Mouse (Mus musculus): ENCODE measurements around the gene Acot4. TPM values are rescaled to one million over a fixed set of nuclear protein-coding genes. Genes with fewer than 3 reads are reported as not detected.
"Not testable (repeated sequence)": the region's sequence is repeated elsewhere in the genome, so short reads cannot be mapped to it uniquely, and the experiment has no call there.

The Acot4 gene
- total and polyA plus RNA-seq, 2 experiments from 2014 or later = 0.55 to 18.2 TPM

GRCm38 (mm10) chr12:83999237-83999636, 38.9 kb upstream of the Acot4 start:
- not testable (repeated sequence) for H3K9me3 ChIP-seq (replicated peaks; ENCODE audit: control insufficient read depth, low read length); H3K4me3 ChIP-seq (ENCODE audit: low read depth, low read length); H3K9ac ChIP-seq (replicated peaks; ENCODE audit: low read depth, low read length); H3K36me3 ChIP-seq (replicated peaks; ENCODE audit: control insufficient read depth, insufficient read depth, low read length); H3K27me3 ChIP-seq (ENCODE audit: control insufficient read depth, insufficient read depth, low read length)
- 20% methylated on average over 8 of the region's 8 CpGs for WGBS
- Histone ChIP-seq H3K27ac (ENCODE audit: low read depth) (peak overlapping the region; percentile 81), H3K4me1 (ENCODE audit: control insufficient read depth, insufficient read depth) (peaks cover 20% of the 10 kb centered on the region), H3K4me2 (ENCODE audit: low read depth, low read length) (0 out of 2 replicates have a peak overlapping the region, but pooled peaks have one; percentile 33)
- peak; percentile 94 for ATAC-seq (ENCODE audit: insufficient read depth, low read depth)
- TF ChIP-seq EP300 (IDR thresholded peaks at IDR 0.05; ENCODE audit: low read depth) = peak; percentile 93
- DNase-seq (ENCODE audit: low spot score) = peak; percentile 90

- Histone ChIP-seq H3K4me1 (ENCODE audit: control insufficient read depth, insufficient read depth) (peaks cover 20% of the 10 kb centered on the region), H3K9ac (replicated peaks; ENCODE audit: low read depth, low read length) (no peak overlapping the region), H3K4me3 (ENCODE audit: low read depth, low read length) (no peak overlapping the region), H3K27ac (ENCODE audit: low read depth) (no peak overlapping the region), H3K9me3 (replicated peaks; ENCODE audit: control insufficient read depth, low read length) (no peaks in the 10 kb centered on the region; the same call in 1 of the 2 replicates), H3K36me3 (replicated peaks; ENCODE audit: control insufficient read depth, insufficient read depth, low read length) (no peaks in the 10 kb centered on the region), H3K27me3 (ENCODE audit: control insufficient read depth, insufficient read depth, low read length) (no peaks in the 10 kb centered on the region), H3K4me2 (ENCODE audit: low read depth, low read length) (no peak overlapping the region)
- TF ChIP-seq EP300 (IDR thresholded peaks at IDR 0.05; ENCODE audit: low read depth) = no peak
- TF ChIP-seq CTCF (IDR thresholded peaks at IDR 0.05; ENCODE audit: low read depth) = no peak
- ATAC-seq (ENCODE audit: insufficient read depth, low read depth) (no peak), DNase-seq (ENCODE audit: low spot score) (no peak)
- 44% methylated on average over 3 of the region's 3 CpGs for WGBS
Measured at GRCm38 (mm10) chr12:84000418-84000817, 37.8 kb upstream of the Acot4 start.

GRCm38 (mm10) chr12:84003866-84004265, 34.3 kb upstream of the Acot4 start:
- H3K36me3 ChIP-seq (replicated peaks; ENCODE audit: control insufficient read depth, insufficient read depth, low read length) = no peaks in the 10 kb centered on the region
- TF ChIP-seq EP300 (IDR thresholded peaks at IDR 0.05; ENCODE audit: low read depth) (no peak), CTCF (IDR thresholded peaks at IDR 0.05; ENCODE audit: low read depth) (no peak)
- ATAC-seq (ENCODE audit: insufficient read depth, low read depth) (no peak), DNase-seq (ENCODE audit: low spot score) (no peak)
- no peaks in the 10 kb centered on the region for H3K27me3 ChIP-seq (ENCODE audit: control insufficient read depth, insufficient read depth, low read length)
- no peak overlapping the region for H3K27ac ChIP-seq (ENCODE audit: low read depth)
- 78% methylated on average over 1 of the region's 1 CpGs for WGBS
- no peak overlapping the region for H3K4me3 ChIP-seq (ENCODE audit: low read depth, low read length)
- no peak overlapping the region for H3K4me2 ChIP-seq (ENCODE audit: low read depth, low read length)
- peaks cover 14% of the 10 kb centered on the region for H3K4me1 ChIP-seq (ENCODE audit: control insufficient read depth, insufficient read depth)
- no peak overlapping the region for H3K9ac ChIP-seq (replicated peaks; ENCODE audit: low read depth, low read length)
- no peaks in the 10 kb centered on the region; the same call in 1 of the 2 replicates for H3K9me3 ChIP-seq (replicated peaks; ENCODE audit: control insufficient read depth, low read length)

GRCm38 (mm10) chr12:84008251-84008650, 29.9 kb upstream of the Acot4 start:
- DNase-seq (ENCODE audit: low spot score) (no peak), ATAC-seq (ENCODE audit: insufficient read depth, low read depth) (no peak)
- H3K36me3 ChIP-seq (replicated peaks; ENCODE audit: control insufficient read depth, insufficient read depth, low read length) = no peaks in the 10 kb centered on the region
- H3K9me3 ChIP-seq (replicated peaks; ENCODE audit: control insufficient read depth, low read length) = no peaks in the 10 kb centered on the region
- no peak overlapping the region for H3K27ac ChIP-seq (ENCODE audit: low read depth)
- H3K9ac ChIP-seq (replicated peaks; ENCODE audit: low read depth, low read length) = no peak overlapping the region
- H3K4me2 ChIP-seq (ENCODE audit: low read depth, low read length) = no peak overlapping the region
- TF ChIP-seq CTCF (IDR thresholded peaks at IDR 0.05; ENCODE audit: low read depth) (no peak), EP300 (IDR thresholded peaks at IDR 0.05; ENCODE audit: low read depth) (no peak)
- no peaks in the 10 kb centered on the region for H3K27me3 ChIP-seq (ENCODE audit: control insufficient read depth, insufficient read depth, low read length)
- WGBS = 91% methylated on average over 11 of the region's 12 CpGs
- peaks cover 15% of the 10 kb centered on the region for H3K4me1 ChIP-seq (ENCODE audit: control insufficient read depth, insufficient read depth)
- no peak overlapping the region for H3K4me3 ChIP-seq (ENCODE audit: low read depth, low read length)

- no peaks in the 10 kb centered on the region for H3K27me3 ChIP-seq (ENCODE audit: control insufficient read depth, insufficient read depth, low read length)
- no peak for DNase-seq (ENCODE audit: low spot score)
- 69% methylated on average over 8 of the region's 8 CpGs for WGBS
- no peaks in the 10 kb centered on the region for H3K36me3 ChIP-seq (replicated peaks; ENCODE audit: control insufficient read depth, insufficient read depth, low read length)
- peak overlapping the region; percentile 60; the same call in 1 of the 2 replicates for H3K9ac ChIP-seq (replicated peaks; ENCODE audit: low read depth, low read length)
- peak overlapping the region; percentile 71 for H3K27ac ChIP-seq (ENCODE audit: low read depth)
- peak overlapping the region; percentile 55 for H3K4me3 ChIP-seq (ENCODE audit: low read depth, low read length)
- H3K4me1 ChIP-seq (ENCODE audit: control insufficient read depth, insufficient read depth) = peaks cover 15% of the 10 kb centered on the region
- H3K9me3 ChIP-seq (replicated peaks; ENCODE audit: control insufficient read depth, low read length) = no peaks in the 10 kb centered on the region
- peak overlapping the region; percentile 68 for H3K4me2 ChIP-seq (ENCODE audit: low read depth, low read length)
- TF ChIP-seq CTCF (IDR thresholded peaks at IDR 0.05; ENCODE audit: low read depth) (no peak), EP300 (IDR thresholded peaks at IDR 0.05; ENCODE audit: low read depth) (no peak)
- ATAC-seq (ENCODE audit: insufficient read depth, low read depth) = no peak
Measured at GRCm38 (mm10) chr12:84008729-84009128, 29.4 kb upstream of the Acot4 start.

GRCm38 (mm10) chr12:84009171-84009965, 28.8 kb upstream of the Acot4 start, which contains the start of gene Acot1:
Gene Acot1 (plus strand): TSS chr12:84009490.
- WGBS = 1% methylated on average over 53 of the region's 70 CpGs
- Histone ChIP-seq H3K27ac (ENCODE audit: low read depth) (peak within 1 kb of the TSS; percentile 71), H3K9ac (replicated peaks; ENCODE audit: low read depth, low read length) (peak within 1 kb of the TSS; percentile 60), H3K4me1 (ENCODE audit: control insufficient read depth, insufficient read depth) (peaks cover 15% of the 10 kb centered on the region), H3K4me2 (ENCODE audit: low read depth, low read length) (peak within 1 kb of the TSS; percentile 68), H3K4me3 (ENCODE audit: low read depth, low read length) (peak within 1 kb of the TSS; percentile 55)
- H3K9me3 ChIP-seq (replicated peaks; ENCODE audit: control insufficient read depth, low read length); H3K27me3 ChIP-seq (ENCODE audit: control insufficient read depth, insufficient read depth, low read length); H3K36me3 ChIP-seq (replicated peaks; ENCODE audit: control insufficient read depth, insufficient read depth, low read length): not testable (repeated sequence)
- peak; percentile 87 for DNase-seq (ENCODE audit: low spot score)
- peak; percentile 94 for ATAC-seq (ENCODE audit: insufficient read depth, low read depth)

Measured in heart, postnatal 0 days (tissue).